Mouse (Mus musculus) heart, embryonic 16.5 days (tissue): ENCODE measurements around the gene Synpo2l. TPM values are rescaled to one million over a fixed set of nuclear protein-coding genes. Genes with fewer than 3 reads are reported as not detected.
A peak's percentile ranks its signal among the peaks of the same experiment; 100 is the strongest.

ENCODE experiments used
- ATAC-seq: fragments of 200-750 bp; cut with Nextera tagmentation; replicated peaks from 2 replicates; pipeline ENCODE4 v1.8.0; 2017; ENCODE audit warnings: moderate number of reproducible peaks; ENCODE audit not compliant: insufficient read depth, low FRiP score; ENCODE audit errors: extremely low read depth
- H3K27ac ChIP-seq: fragments of 300-500 bp; sonication (generic); 2 replicates; pipeline ENCODE4 v1.5.1; 2014; ENCODE audit warnings: mild to moderate bottlenecking, low read length, control low read depth, moderate library complexity
- H3K27me3 ChIP-seq: fragments of 300-500 bp; sonication (generic); 2 replicates; pipeline ENCODE4 v1.6.1; 2014; ENCODE audit warnings: low read length, mixed read lengths; ENCODE audit not compliant: control insufficient read depth, insufficient read depth
- H3K36me3 ChIP-seq: fragments of 300-500 bp; sonication (generic); 2 replicates; pipeline ENCODE4 v1.6.1; 2014; ENCODE audit not compliant: control insufficient read depth, insufficient read depth
- H3K4me1 ChIP-seq: fragments of 300-500 bp; sonication (generic); 2 replicates; pipeline ENCODE4 v1.6.1; 2014; ENCODE audit warnings: low read length, mixed read lengths; ENCODE audit not compliant: control insufficient read depth, insufficient read depth
- H3K4me2 ChIP-seq: fragments of 300-500 bp; sonication (generic); 2 replicates; pipeline ENCODE4 v1.6.1; 2014; ENCODE audit warnings: low read depth, mild to moderate bottlenecking, control low read depth, low read length
- H3K4me3 ChIP-seq: fragments of 300-500 bp; sonication (generic); 2 replicates; pipeline ENCODE4 v1.5.1; 2014; ENCODE audit warnings: mild to moderate bottlenecking, control low read depth, low read length
- H3K9ac ChIP-seq: fragments of 300-500 bp; sonication (generic); 2 replicates; pipeline ENCODE4 v1.6.1; 2014; ENCODE audit warnings: low read length, control low read depth
- H3K9me3 ChIP-seq: fragments of 300-500 bp; sonication (generic); replicated peaks from 2 replicates; pipeline ENCODE4 v1.6.1; 2016; ENCODE audit warnings: low read length; ENCODE audit not compliant: control insufficient read depth
- WGBS: fragments of 180-500 bp; shearing (Covaris S2); extraction: QIAGEN DNeasy Blood & Tissue Kit; methylation state at CpG from one replicate; pipeline ENCODE4 v1.1.7; 2014; 5-methylcytosine and 5-hydroxymethylcytosine counted together
- polyA plus RNA-seq: library from polyadenylated mRNA; unstranded; fragments of >200 nt; fragmentation: Nextera tagmentation; extraction: Ambion mirVana; gene quantifications from 2 replicates; pipeline ENCODE4 v1.2.1, GENCODE M21; 2015

Gene Synpo2l
- polyA plus RNA-seq, 1 experiment from 2014 or later = 183 TPM

GRCm38 (mm10) chr14:20700362-20700761, 32.2 kb upstream of the Synpo2l start:
- WGBS = 77% methylated on average over 3 of the region's 3 CpGs
- Histone ChIP-seq H3K27me3 (no peaks in the 10 kb centered on the region), H3K36me3 (peaks cover 4% of the 10 kb centered on the region; the same call in 1 of the 2 replicates), H3K4me1 (peaks cover 53% of the 10 kb centered on the region), H3K9me3 (no peaks in the 10 kb centered on the region), H3K9ac (no peak overlapping the region), H3K27ac (no peak overlapping the region), H3K4me3 (no peak overlapping the region), H3K4me2 (no peak overlapping the region)
- ATAC-seq = no peak

- no peak for ATAC-seq
- 66% methylated on average over 2 of the region's 2 CpGs for WGBS
- Histone ChIP-seq H3K4me2 (no peak overlapping the region), H3K27ac (no peak overlapping the region), H3K27me3 (no peaks in the 10 kb centered on the region), H3K4me3 (no peak overlapping the region), H3K36me3 (peaks cover 5% of the 10 kb centered on the region; the same call in 1 of the 2 replicates), H3K9me3 (no peaks in the 10 kb centered on the region), H3K4me1 (peaks cover 55% of the 10 kb centered on the region), H3K9ac (no peak overlapping the region)
Measured at GRCm38 (mm10) chr14:20698515-20698914, 30.4 kb upstream of the Synpo2l start.

- H3K9me3 ChIP-seq = no peaks in the 10 kb centered on the region
- no peak for ATAC-seq
- H3K4me2 ChIP-seq = peak overlapping the region; percentile 90
- peak overlapping the region; percentile 91 for H3K4me3 ChIP-seq
- 6% methylated on average over 1 of the region's 1 CpGs for WGBS
- H3K9ac ChIP-seq = peak overlapping the region; percentile 18; the same call in 1 of the 2 replicates
- no peak overlapping the region for H3K27ac ChIP-seq
- peaks cover 54% of the 10 kb centered on the region for H3K4me1 ChIP-seq
- H3K27me3 ChIP-seq = no peaks in the 10 kb centered on the region
- peaks cover 16% of the 10 kb centered on the region for H3K36me3 ChIP-seq
Measured at GRCm38 (mm10) chr14:20696986-20697385, 28.8 kb upstream of the Synpo2l start.

- Histone ChIP-seq H3K9ac (peak overlapping the region; percentile 96), H3K4me2 (peak overlapping the region; percentile 90), H3K4me1 (peaks cover 45% of the 10 kb centered on the region), H3K4me3 (peak overlapping the region; percentile 91), H3K27me3 (no peaks in the 10 kb centered on the region), H3K27ac (peak overlapping the region; percentile 98), H3K36me3 (peaks cover 26% of the 10 kb centered on the region), H3K9me3 (no peaks in the 10 kb centered on the region)
- ATAC-seq = no peak
- WGBS = 11% methylated on average over 27 of the region's 27 CpGs
Measured at GRCm38 (mm10) chr14:20695761-20696520, 27.8 kb upstream of the Synpo2l start.

- Histone ChIP-seq H3K36me3 (peaks cover 31% of the 10 kb centered on the region), H3K4me3 (peak within 1 kb of the TSS; percentile 91), H3K27me3 (no peaks in the 10 kb centered on the region), H3K27ac (peak within 1 kb of the TSS; percentile 98), H3K9ac (peak within 1 kb of the TSS; percentile 96), H3K4me1 (peaks cover 40% of the 10 kb centered on the region), H3K9me3 (no peaks in the 10 kb centered on the region), H3K4me2 (peak within 1 kb of the TSS; percentile 90)
- WGBS = under 1% methylated on average over 111 of the region's 111 CpGs
- ATAC-seq = peak; percentile 91
Measured at GRCm38 (mm10) chr14:20694884-20695760, 27.0 kb upstream of the Synpo2l start, which contains the start of gene Fut11. Gene Fut11, plus strand, starts transcription at chr14:20694968.

GRCm38 (mm10) chr14:20694185-20694883, 26.2 kb upstream of the Synpo2l start:
- peak; percentile 3; the same call in 1 of the 2 replicates for ATAC-seq
- Histone ChIP-seq H3K36me3 (peaks cover 39% of the 10 kb centered on the region), H3K9ac (peak overlapping the region; percentile 96), H3K4me1 (peaks cover 33% of the 10 kb centered on the region), H3K9me3 (no peaks in the 10 kb centered on the region), H3K27me3 (no peaks in the 10 kb centered on the region), H3K4me2 (peak overlapping the region; percentile 90), H3K27ac (peak overlapping the region; percentile 98), H3K4me3 (peak overlapping the region; percentile 91)
- WGBS = 41% methylated on average over 13 of the region's 13 CpGs

- H3K4me2 ChIP-seq = no peak overlapping the region
- H3K4me3 ChIP-seq = no peak overlapping the region
- no peak for ATAC-seq
- H3K27me3 ChIP-seq = no peaks in the 10 kb centered on the region
- no peak overlapping the region for H3K27ac ChIP-seq
- peaks cover 46% of the 10 kb centered on the region for H3K36me3 ChIP-seq
- H3K9ac ChIP-seq = no peak overlapping the region
- WGBS = 80% methylated on average over 10 of the region's 10 CpGs
- H3K9me3 ChIP-seq = no peaks in the 10 kb centered on the region
- peaks cover 31% of the 10 kb centered on the region for H3K4me1 ChIP-seq
Measured at GRCm38 (mm10) chr14:20693589-20694101, 25.5 kb upstream of the Synpo2l start.

GRCm38 (mm10) chr14:20691772-20692171, 23.6 kb upstream of the Synpo2l start:
- no peak overlapping the region for H3K27ac ChIP-seq
- H3K9ac ChIP-seq = no peak overlapping the region
- no peaks in the 10 kb centered on the region for H3K27me3 ChIP-seq
- ATAC-seq = no peak
- peaks cover 63% of the 10 kb centered on the region for H3K36me3 ChIP-seq
- no peaks in the 10 kb centered on the region for H3K9me3 ChIP-seq
- H3K4me3 ChIP-seq = no peak overlapping the region
- peaks cover 16% of the 10 kb centered on the region for H3K4me1 ChIP-seq
- H3K4me2 ChIP-seq = no peak overlapping the region
- WGBS = 85% methylated on average over 6 of the region's 6 CpGs
